Mouse (Mus musculus) CD4-positive naive resting alpha-beta T cell, adult 76 days (primary cell): ENCODE data around the gene Tas2r106. TPM values are rescaled to one million over a fixed set of nuclear protein-coding genes. Genes with fewer than 3 reads are reported as not detected.

ENCODE experiments used
- total RNA-seq: library from RNA; stranded (reverse); gene quantifications from one replicate; pipeline ENCODE4 v1.2.4, GENCODE M21; 2023

The Tas2r106 gene
- total RNA-seq, result not detected

DNA sequence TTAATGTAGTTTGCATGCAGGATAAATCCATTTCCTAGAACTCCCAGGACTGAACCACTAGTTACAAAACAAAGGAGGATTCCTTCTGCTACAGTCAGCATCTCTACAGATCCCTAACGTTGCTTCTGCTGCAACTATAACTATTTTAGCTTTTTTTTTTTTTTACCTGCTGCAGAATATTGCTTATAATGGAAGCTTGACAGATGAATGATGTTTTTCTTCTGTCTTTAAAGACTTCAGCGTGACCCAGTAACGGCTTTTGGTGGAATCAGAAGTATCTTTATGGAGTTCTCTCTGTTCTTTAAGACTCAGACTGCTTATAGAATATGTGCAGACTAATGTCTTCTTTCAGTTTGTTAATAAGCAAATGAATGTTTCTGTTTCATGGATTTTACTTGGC, at the start of gene Tas2r106:
TSS of gene Tas2r106 (minus strand) at position 101 of the 400 bp plus-strand sequence.

DNA sequence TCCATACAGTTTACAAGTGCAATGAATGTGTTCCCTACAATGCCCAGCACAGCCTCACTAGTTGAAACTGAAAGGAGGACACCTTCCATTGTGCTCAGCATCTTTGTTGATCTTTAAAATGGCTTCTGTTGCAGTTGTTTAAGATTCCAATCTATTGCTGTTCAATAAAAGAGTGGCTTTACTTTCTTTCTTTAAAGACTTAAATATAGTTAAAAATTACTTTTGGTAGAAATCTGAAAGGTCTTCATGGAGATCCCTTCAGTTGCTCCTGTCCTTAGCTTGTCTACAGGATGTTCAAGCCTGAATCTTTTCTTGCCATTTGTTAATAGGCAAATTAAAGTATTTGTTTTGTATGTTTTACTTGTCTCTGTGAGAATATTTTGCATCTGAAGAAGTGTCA, 11.3 kb upstream of the Tas2r106 start, which contains the start of gene Tas2r114:
TSS of gene Tas2r114 (minus strand) at position 101 of the 400 bp plus-strand sequence.

DNA sequence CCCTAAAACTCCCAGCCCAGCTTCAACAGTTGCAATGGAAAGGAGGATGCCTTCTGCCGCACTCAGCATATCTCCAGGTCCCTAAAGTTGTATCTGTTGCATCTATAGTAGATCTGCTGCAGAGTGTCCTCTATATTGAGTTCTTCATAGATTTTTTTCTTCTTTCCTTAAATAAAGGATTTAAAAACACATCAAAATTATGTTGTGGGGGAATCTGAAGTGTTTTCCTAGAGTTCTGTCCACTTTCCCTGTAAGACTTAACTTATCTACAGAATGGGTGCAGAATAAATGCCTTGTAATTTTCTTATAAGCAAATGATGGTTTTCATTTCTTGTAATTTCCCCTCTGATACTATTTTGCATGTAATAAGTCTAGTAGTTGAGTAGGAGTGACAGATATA, 8.7 kb upstream of the Tas2r106 start, which contains the start of gene Tas2r105:
TSS of gene Tas2r105 (minus strand) at position 101 of the 400 bp plus-strand sequence.

DNA sequence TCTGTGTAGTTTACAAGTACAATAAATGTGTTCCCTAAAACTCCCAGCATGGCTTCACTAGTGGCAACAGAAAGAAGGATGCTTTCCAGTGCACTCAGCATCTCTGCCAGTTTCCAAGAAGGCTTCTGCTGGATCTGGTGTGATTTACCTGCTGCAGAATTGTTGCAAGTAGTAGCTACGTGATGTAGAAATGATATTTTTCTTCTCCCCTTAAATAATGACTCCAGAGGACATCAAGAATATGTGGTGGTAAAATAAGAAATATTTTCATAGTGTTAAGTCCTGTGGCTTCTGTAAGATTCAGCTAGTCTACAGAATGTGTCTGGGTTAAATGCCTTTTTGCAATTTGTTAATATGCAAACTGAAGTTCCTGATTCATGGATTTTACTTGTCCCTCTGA, 7.0 kb upstream of the Tas2r106 start, which contains the start of gene Tas2r104:
TSS of gene Tas2r104 (minus strand) at position 101 of the 400 bp plus-strand sequence.

DNA sequence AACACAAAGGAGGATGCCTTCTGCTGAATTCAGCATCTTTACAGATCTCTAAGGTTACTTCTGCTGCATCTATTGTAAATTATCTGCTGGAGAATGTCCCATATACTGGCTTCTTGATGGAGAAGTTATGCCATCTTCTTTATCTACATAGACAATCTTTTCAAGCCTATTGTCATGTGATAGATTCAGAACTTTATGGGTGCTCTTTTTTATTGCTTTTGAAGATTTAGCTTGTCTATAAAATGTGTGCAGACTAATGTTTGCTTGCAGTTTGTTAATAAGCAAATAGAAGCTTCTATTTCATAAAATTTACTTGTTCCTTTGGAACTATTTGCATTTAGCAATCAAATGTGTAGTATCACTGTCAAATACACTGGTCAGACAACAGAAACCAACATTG, 18.6 kb downstream of the Tas2r106 start, which contains the start of gene Tas2r107:
TSS of gene Tas2r107 (minus strand) at position 101 of the 400 bp plus-strand sequence.

DNA sequence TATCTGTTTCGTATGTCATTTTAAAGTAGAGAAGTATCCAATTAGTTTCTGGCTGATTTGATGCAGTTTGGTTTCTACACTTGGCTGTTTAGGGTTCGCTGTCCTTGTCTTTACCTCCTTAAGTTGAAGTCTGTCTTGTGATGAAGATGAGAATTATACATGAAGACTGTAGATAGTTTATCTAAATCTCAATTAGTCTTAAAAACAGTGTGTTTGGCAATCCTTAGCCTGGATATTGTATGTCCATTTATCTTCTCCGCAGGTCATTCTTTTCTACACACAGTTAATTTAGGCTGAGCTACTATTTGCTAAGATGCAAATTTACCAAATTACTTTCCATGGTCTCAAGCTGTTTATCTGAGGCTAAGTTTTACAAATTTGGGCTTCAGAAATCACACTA, 47.9 kb downstream of the Tas2r106 start, which contains the start of gene Tas2r130:
TSS of gene Tas2r130 (minus strand) at position 101 of the 400 bp plus-strand sequence.

Other genes with a start within 250 kb of the Tas2r106 start
- not detected for gene 5430401F13Rik, start 192.5 kb downstream of the Tas2r106 start, total RNA-seq
- gene Gm6619, start 192.5 kb downstream of the Tas2r106 start, total RNA-seq, result not detected
- not detected for gene Tas2r130, start 48.0 kb downstream of the Tas2r106 start, total RNA-seq
- not detected for gene Tas2r107, start 18.7 kb downstream of the Tas2r106 start, total RNA-seq
- gene Tas2r104, start 6.9 kb upstream of the Tas2r106 start, total RNA-seq, result not detected
- gene Tas2r105, start 8.6 kb upstream of the Tas2r106 start, total RNA-seq, result not detected
- gene Tas2r114, start 11.2 kb upstream of the Tas2r106 start, total RNA-seq, result not detected